Mouse (Mus musculus): ENCODE measurements at regions not wholly inside any gene's neighbourhood (a gene's known extent, or its start where the extent isn't known, plus 50 kb on each side); places are given as distances from the start of the nearest gene placed in this dataset.
"Not testable (repeated sequence)": the region's sequence is repeated elsewhere in the genome, so short reads cannot be mapped to it uniquely, and the experiment has no call there.

- peak in 1 of 2 experiments; percentile 7 for DNase-seq
These were observed 55.6 kb downstream of the Mup20 start for GRCm38 (mm10) chr4:61998366-61998765.

DNA sequence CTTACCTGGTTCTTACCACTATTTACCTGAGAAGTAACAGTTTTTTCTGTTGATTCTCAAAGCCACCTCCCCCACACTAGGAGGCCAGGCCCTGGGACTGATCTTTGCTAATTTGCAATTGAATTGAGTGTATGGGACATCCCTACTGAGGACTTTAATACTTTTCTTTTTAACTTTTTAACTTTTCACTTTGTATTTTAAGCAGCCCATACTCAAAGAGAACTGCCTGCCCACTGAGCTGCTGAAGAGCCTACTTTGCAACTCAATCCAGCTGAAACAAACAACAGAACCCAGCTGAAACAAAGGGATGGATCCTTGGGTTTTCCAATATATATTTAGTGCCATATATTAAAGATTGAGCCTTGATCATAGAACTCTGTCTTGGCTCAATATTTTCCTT lies 64.0 kb downstream of the Mup20 start:
- not testable (repeated sequence) for DNase-seq

DNA sequence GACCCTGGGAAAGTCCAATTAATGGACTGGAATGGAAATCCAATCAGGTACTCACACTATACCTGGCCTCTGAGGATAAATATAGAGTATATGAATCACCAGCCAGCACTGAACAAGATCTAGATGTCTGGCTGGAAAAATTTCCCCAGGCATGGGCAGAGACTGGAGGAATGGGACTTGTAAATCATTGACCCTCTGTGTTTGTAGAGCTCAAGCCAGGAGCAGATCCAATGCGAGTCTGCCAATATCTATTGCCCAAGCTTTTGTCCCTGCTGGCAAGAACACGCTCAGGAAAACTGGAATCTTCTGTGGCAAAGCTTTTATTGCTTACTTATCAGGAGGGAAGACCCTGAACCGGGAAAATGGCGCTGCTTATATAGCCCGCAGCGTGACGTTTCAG lies 77.8 kb downstream of the Mup20 start:
- DNase-seq, result no peak

DNA sequence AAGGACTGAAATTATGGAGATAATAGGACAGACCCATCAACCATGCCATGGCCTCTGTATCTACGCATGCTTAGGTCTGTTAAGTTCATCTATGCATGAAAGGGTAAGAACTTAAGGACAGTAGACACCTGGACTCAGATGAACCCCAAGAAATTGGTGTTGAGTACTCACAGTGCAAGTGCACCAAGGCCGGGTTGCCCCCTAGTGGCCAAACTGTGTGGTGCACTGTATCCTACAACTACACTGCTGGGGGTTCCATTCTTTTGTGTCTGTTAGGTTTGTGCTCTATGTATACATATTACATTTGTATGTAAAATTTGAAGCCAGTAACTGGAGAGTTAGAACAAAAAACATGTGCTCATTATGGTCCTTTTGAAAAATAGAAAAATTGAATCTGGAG lies 80.7 kb downstream of the Mup20 start:
- peak; percentile 3 to 16 for DNase-seq

- DNase-seq, result no peak
These were observed 84.3 kb downstream of the Mup20 start for GRCm38 (mm10) chr4:61969691-61970090.

- not testable (repeated sequence) for DNase-seq
These were observed 86.3 kb downstream of the Mup20 start for GRCm38 (mm10) chr4:61967674-61968073.

DNA sequence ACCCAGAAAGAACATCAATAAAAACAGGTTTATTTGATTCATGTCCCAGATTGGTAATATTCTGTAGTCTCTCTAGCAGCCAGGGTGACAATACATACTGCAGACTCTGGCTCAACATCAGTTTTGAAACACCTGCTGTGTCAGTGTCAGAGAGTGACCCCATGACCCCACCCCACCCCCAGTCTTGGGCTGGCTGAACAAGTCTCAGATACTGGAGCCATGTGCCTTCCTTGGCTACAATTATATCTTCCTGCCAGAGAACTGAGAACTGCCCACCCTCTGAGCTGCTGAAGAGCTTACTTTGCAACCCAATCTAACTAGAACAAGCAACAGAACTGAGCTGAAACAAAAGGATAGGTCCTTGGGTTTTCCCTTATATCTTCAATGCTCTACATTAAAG lies 91.6 kb downstream of the Mup20 start:
- DNase-seq, result no peak
